Mouse (Mus musculus) thymus, postnatal 25 days (tissue): ENCODE data around the gene Tlr7.
"Not testable (repeated sequence)": the region's sequence is repeated elsewhere in the genome, so short reads cannot be mapped to it uniquely, and the experiment has no call there.

Experiments
- DNase-seq: peaks from one replicate; pipeline ENCODE4 v3.0.0; 2022

Tlr7 gene

DNA sequence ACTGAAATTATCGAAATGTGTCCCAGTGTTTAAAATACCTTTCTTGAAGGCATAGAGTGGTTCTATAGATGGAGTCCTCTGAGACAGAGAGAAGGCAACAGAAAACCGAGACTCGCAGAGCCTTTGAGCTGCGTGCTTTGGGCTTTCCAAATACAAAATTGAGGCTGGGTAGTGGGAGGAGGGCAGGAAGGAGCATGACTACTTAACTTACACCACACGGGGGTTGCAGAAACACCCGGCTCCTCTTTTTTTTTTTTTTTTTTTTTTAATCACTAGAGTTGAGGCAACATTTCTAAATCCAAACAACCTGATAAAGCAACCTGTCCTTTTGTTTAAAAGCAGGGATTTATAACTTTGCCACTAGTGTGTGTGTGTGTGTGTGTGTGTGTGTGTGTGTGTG is at the start of gene Tlr7:
Tlr7 (minus strand) TSS at position 160 of the 400 bp plus-strand sequence.
- peak; percentile 48 for DNase-seq

DNA sequence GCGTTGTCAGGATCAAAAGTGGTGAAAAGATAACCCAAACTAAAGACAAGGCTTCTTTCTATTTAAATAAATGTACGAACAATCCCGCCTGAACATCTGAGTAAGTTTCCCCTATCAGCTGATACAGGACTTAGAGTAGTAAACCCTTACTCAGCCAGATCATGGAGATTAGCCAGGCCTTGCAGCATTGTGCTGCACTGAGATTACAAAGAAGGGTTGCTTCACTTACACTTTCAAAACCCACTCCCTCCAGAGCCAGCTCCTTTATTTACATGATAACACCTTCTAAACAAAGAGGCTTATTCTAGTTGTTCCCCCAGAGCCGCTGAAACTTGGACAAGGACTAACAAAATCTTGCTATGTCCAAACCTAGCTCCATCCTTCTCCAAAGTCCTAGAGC is 49.7 kb upstream of the Tlr7 start:
- DNase-seq: no peak

GRCm38 (mm10) chrX:167361231-167361630 is 30.9 kb upstream of the Tlr7 start:
- peak; percentile 42 for DNase-seq

- peak; percentile 64 for DNase-seq
Measured at GRCm38 (mm10) chrX:167359704-167360103, 29.3 kb upstream of the Tlr7 start.

DNA sequence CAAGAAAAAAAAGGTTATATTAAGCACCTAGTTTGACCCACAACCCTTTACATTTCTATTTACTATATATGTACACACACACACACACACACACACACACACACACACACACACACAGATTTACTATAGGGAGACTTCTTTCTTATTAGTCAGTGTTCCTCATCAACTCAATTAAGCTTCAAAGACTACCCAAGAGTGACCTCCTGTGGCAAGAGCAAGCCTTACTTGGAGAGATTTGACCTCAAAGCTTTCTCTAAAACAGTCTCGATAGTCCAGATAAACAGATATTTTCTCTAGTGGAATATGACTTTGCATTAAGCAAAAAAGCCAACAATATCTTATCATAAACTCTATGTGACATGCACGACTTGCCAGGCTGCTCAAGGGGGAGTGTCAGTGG is 27.1 kb upstream of the Tlr7 start:
- no peak for DNase-seq

DNA sequence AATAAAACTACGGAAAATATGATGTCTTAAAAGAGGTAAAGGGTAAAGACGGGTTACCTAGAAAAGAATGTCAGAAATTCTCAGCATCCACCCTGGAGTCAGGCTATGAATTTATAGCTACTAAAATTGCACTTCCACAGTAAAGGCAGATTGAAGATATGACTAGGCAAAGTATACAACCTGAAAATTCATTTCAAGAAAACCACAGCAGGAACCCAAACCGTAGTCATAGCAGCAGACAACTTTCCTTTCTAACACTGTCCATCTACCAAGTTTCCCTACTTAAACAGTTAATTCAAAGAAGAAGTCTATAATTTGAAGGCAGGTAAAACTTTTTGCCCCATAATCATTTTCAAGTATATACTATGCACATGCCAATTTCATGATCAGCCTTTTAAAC is 25.6 kb upstream of the Tlr7 start:
- no peak for DNase-seq

GRCm38 (mm10) chrX:167353617-167354016 is 23.3 kb upstream of the Tlr7 start:
- DNase-seq: no peak

GRCm38 (mm10) chrX:167346440-167346839 is 16.1 kb upstream of the Tlr7 start:
- no peak for DNase-seq

DNA sequence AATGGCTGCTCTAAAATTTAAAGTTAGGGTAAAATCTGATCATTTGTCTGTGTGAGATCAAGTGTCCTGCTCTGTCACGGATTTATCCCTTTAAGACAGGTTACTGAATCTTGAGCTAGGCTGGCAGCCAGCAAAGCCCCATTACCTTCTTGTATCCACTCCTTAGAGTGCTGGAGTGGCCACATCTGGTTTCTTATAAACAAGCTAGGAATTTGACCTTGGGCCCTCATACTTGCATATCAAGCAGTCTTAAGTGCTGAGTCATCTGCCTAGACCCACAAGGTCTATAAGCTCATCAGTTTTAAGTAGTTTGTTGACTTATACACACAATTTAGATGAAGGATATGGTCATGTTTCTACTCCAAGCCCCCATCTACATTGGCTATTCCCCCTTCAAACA is 14.0 kb upstream of the Tlr7 start:
- DNase-seq: no peak

- DNase-seq: no peak
Measured at GRCm38 (mm10) chrX:167341811-167342210, 11.5 kb upstream of the Tlr7 start.

DNA sequence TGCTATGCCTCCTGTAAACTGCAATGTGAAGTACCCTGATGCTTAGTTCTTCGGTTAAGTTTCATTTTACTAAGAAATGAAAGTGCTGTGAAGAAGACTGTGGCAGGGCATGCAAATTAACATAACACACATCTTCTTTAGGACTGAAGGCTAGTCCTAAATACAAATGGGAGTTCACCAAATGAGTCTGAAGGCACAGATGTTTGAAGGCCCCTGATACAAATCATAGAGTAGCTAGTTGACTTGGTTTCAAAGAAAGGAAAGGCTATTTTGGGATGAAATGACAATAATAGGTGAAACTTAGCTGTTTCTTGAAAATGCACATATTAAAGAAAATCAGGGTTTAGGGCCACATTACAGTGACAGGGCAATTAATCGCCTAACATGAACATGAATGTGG is 9.8 kb upstream of the Tlr7 start:
- no peak for DNase-seq

- DNase-seq: no peak
Measured at GRCm38 (mm10) chrX:167337990-167338389, 7.6 kb upstream of the Tlr7 start.

- no peak for DNase-seq
Measured at GRCm38 (mm10) chrX:167334571-167334970, 4.2 kb upstream of the Tlr7 start.

DNA sequence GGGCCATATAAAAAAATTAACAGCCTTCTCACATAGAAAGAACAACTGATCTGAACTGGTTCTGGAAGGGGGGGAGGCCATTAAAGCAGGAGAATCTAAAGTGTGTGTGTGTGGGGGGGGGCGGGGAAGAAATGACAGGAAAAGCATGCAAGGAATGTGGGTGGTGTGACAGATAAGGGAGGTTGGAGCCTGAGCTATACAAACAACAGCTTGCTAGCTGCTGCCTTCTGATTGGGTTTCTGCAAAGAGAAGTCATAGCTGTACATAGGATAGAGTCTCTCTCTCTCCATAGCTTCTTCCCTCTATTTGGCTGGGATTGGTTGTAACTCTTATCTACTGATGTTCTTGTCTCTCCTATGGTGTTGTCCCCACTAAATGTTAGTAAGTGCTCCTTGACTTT is 2.2 kb upstream of the Tlr7 start:
- DNase-seq: no peak

DNA sequence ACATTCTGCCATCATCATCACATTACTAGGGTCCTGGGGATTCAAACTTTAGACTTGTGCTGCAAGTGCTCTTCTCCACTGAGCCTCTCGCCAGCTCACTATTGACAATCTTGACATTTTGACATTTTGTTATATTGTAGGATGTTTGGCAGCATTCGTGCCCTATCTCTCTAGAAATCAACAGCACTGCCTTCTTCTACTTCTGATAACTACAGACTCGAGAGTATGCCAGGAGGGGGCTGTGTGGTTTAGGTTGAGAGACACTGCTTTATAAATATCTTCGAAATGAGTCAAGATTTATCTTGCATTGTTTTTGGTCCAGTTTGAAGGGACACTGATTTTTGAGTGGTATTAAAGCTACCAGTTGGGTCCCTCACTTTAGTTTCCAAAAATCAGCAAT is 635 bp upstream of the Tlr7 start:
- DNase-seq: no peak

DNA sequence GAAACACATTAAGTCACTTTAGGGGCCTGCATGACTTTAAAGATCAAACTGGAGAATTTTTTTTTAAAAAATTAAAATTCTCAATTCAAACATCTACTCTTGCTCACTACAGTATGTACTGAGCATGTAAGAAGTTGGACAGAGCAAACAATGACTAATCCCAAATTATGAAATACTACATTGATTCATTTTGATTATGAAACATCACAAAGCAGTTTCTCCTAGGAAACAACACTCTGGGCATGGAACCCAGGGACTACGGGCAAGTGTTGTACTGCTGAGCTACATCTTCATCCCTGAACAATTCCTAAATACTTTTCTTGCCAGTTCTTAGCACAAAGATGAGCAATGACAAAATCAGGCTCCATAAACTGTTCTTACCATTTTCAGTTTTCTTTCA is 738 bp downstream of the Tlr7 start:
- DNase-seq: no peak

DNA sequence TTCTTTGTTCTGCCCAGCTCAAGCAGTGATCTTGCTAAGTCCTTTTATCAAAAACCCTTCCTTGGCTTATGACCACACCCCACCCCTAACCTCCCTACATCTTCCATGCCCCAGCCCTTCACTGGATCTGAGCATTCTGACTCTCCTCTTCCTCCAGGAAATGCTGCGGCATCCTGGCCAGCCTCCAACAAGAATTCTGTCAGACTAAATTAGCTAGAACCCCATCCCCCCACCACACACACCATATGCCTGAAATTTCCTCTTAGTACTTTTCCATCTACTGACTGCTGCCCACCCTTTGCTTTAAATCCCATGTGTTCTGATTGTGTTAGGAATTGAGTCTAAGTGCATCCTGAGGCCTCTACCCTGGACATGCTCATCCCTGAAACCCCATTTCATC is 1.3 kb downstream of the Tlr7 start:
- no peak for DNase-seq

DNA sequence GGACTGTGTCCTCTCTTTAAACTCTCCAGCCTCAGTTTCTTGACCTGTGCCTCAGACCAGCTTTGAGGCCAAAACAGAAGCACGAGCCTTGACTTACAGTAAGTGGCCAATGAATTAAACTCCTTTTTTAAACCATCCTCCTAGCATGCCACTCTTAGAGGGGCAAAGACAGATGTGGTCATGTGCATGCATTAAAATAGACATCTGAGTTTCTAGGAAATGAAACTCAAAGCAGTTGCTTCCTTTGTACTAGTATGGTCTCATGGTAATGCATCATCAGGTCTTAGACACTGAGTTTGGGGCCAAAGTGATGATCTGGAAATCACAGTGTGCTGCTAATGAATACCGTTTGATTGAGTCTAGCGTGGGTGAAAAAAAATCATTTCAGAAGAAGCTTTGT is 1.8 kb downstream of the Tlr7 start:
- no peak for DNase-seq

- DNase-seq: peak; percentile 50
Measured at GRCm38 (mm10) chrX:167323742-167324141, 6.6 kb downstream of the Tlr7 start.

- no peak for DNase-seq
Measured at GRCm38 (mm10) chrX:167321233-167321806, 9.0 kb downstream of the Tlr7 start.

- no peak for DNase-seq
Measured at GRCm38 (mm10) chrX:167318819-167319396, 11.4 kb downstream of the Tlr7 start.

GRCm38 (mm10) chrX:167315766-167316165 is 14.6 kb downstream of the Tlr7 start:
- DNase-seq: no peak

- DNase-seq: no peak
Measured at GRCm38 (mm10) chrX:167315093-167315726, 15.1 kb downstream of the Tlr7 start.

GRCm38 (mm10) chrX:167302061-167302460 is 28.3 kb downstream of the Tlr7 start:
- not testable (repeated sequence) for DNase-seq

DNA sequence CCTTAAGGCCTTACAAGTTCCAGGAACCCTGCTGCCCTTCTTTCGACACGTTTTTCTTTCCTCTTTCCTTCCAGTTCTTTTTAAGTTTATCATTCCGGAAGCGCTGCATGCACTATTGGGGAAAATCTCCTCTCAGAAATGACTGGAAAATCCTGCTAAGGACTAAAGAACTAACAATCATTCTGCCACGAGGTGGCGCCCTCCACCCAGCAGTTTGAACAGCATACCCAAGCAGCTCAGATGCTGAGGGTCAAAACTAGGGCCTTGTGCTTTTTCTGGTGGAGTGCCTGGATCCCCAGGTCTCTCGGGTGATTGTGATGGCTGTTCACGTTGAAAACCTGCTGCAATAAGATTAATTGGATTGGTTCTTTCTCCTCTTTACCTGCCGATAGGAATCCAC is 53.4 kb downstream of the Tlr7 start:
- DNase-seq: peak; percentile 66
